Mouse (Mus musculus) limb, embryonic 10.5 days (tissue): Measurements from ENCODE around the gene Pex7. TPM values are rescaled to one million over a fixed set of nuclear protein-coding genes. Genes with fewer than 3 reads are reported as not detected.

Experiments
- DNase-seq: peaks from one replicate; pipeline ENCODE4 v3.0.0-alpha.2; 2017; ENCODE audit warnings: low spot score
- H3K27ac ChIP-seq: fragments of 300-500 bp; sonication (generic); 2 replicates; pipeline ENCODE4 v1.5.1; 2016; ENCODE audit warnings: mild to moderate bottlenecking
- H3K27me3 ChIP-seq: fragments of 300-500 bp; sonication (generic); 2 replicates; pipeline ENCODE4 v1.6.1; 2016; ENCODE audit warnings: low read depth, mild to moderate bottlenecking; ENCODE audit not compliant: poor library complexity, severe bottlenecking
- H3K36me3 ChIP-seq: fragments of 300-500 bp; sonication (generic); 2 replicates; pipeline ENCODE4 v1.6.1; 2016; ENCODE audit warnings: mild to moderate bottlenecking, moderate library complexity
- H3K4me1 ChIP-seq: fragments of 300-500 bp; sonication (generic); 2 replicates; pipeline ENCODE4 v1.6.1; 2016
- H3K4me3 ChIP-seq: fragments of 300-500 bp; sonication (generic); 2 replicates; pipeline ENCODE4 v1.5.1; 2016; ENCODE audit warnings: mild to moderate bottlenecking, moderate library complexity
- H3K9me3 ChIP-seq: fragments of 300-500 bp; sonication (generic); replicated peaks from 2 replicates; pipeline ENCODE4 v1.6.1; 2016; ENCODE audit warnings: mild to moderate bottlenecking
- WGBS: fragments of 180-500 bp; shearing (Covaris S2); methylation state at CpG from one replicate; pipeline ENCODE4 v1.1.7; 2016; 5-methylcytosine and 5-hydroxymethylcytosine counted together
- polyA plus RNA-seq: library from polyadenylated mRNA; unstranded; fragments of >200 nt; fragmentation: Nextera tagmentation; extraction: Ambion mirVana; gene quantifications from 2 replicates; pipeline ENCODE4 v1.2.1, GENCODE M21; 2016

Pex7 gene
- polyA plus RNA-seq, 1 experiment from 2014 or later, result 19.1 TPM

DNA sequence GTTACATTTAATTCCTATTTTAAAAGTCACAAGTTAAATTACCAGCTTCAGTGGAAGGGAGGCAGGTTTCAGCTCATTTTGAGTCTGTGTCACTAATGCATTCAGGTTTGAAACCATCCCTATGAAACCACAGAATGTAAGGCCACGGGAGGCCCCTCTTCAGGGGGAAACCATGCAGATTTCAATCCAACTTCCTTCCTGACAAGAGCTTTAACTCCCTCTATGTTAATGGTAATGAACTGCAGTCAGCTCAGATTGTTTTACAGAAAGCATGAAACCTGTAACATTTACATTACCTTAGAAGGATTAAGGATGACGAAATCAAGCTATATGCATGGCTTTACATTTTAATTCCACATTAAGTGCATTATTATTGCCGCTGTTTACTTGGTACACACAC is 15.8 kb downstream of the Pex7 start:
- Histone ChIP-seq H3K27me3 (no peaks in the 10 kb centered on the region), H3K36me3 (peaks cover 3% of the 10 kb centered on the region; the same call in 1 of the 2 replicates), H3K4me1 (no peaks in the 10 kb centered on the region), H3K27ac (no peak overlapping the region), H3K9me3 (no peaks in the 10 kb centered on the region), H3K4me3 (no peak overlapping the region)
- no peak for DNase-seq
- WGBS, result 72% methylated on average over 3 of the region's 3 CpGs

GRCm38 (mm10) chr10:19889908-19890307 is 17.6 kb downstream of the Pex7 start:
- DNase-seq, result no peak
- no peak overlapping the region for H3K4me3 ChIP-seq
- WGBS, result 92% methylated on average over 3 of the region's 3 CpGs

DNA sequence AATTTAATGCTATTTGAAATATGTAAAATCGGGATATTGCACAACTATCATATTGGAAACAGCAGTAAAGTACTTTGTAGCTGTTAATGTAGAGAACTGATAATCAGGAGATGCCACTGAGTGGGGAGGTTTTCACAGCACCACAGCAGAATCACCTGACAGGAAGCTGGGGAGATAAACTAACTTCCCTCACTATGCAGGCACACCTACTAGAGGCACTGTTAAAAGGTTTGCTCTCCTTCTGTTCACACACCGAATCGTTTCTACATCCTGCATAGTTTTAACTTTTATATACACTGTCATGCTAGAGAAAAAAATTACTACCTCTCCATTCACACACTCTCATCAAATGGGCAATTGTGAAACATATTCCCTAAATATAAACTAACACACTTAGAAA is 21.2 kb downstream of the Pex7 start:
- no peaks in the 10 kb centered on the region for H3K4me1 ChIP-seq
- H3K9me3 ChIP-seq, result no peaks in the 10 kb centered on the region
- H3K4me3 ChIP-seq, result no peak overlapping the region
- no peaks in the 10 kb centered on the region for H3K27me3 ChIP-seq
- peaks cover 6% of the 10 kb centered on the region; the same call in 1 of the 2 replicates for H3K36me3 ChIP-seq
- no peak overlapping the region for H3K27ac ChIP-seq
- no peak for DNase-seq
- WGBS, result 92% methylated on average over 3 of the region's 3 CpGs

More at GRCm38 (mm10) chr10:19889908-19890307, 17.6 kb downstream of the Pex7 start:
- H3K27ac ChIP-seq, result no peak overlapping the region
- no peaks in the 10 kb centered on the region for H3K27me3 ChIP-seq
- H3K36me3 ChIP-seq, result peaks cover 6% of the 10 kb centered on the region; the same call in 1 of the 2 replicates
- H3K9me3 ChIP-seq, result no peaks in the 10 kb centered on the region
- no peaks in the 10 kb centered on the region for H3K4me1 ChIP-seq

GRCm38 (mm10) chr10:19884409-19884808 is 23.1 kb downstream of the Pex7 start:
- no peaks in the 10 kb centered on the region for H3K27me3 ChIP-seq
- H3K4me1 ChIP-seq, result no peaks in the 10 kb centered on the region
- H3K9me3 ChIP-seq, result no peaks in the 10 kb centered on the region
- H3K27ac ChIP-seq, result no peak overlapping the region
- WGBS, result 73% methylated on average over 4 of the region's 4 CpGs
- DNase-seq, result no peak
- peaks cover 6% of the 10 kb centered on the region; the same call in 1 of the 2 replicates for H3K36me3 ChIP-seq
- no peak overlapping the region for H3K4me3 ChIP-seq

- WGBS, result 81% methylated on average over 3 of the region's 3 CpGs
- no peak for DNase-seq
- Histone ChIP-seq H3K4me3 (no peak overlapping the region), H3K36me3 (no peaks in the 10 kb centered on the region), H3K4me1 (no peaks in the 10 kb centered on the region), H3K9me3 (no peaks in the 10 kb centered on the region), H3K27me3 (no peaks in the 10 kb centered on the region), H3K27ac (no peak overlapping the region)
These were observed 27.1 kb downstream of the Pex7 start for GRCm38 (mm10) chr10:19880437-19880836.

DNA sequence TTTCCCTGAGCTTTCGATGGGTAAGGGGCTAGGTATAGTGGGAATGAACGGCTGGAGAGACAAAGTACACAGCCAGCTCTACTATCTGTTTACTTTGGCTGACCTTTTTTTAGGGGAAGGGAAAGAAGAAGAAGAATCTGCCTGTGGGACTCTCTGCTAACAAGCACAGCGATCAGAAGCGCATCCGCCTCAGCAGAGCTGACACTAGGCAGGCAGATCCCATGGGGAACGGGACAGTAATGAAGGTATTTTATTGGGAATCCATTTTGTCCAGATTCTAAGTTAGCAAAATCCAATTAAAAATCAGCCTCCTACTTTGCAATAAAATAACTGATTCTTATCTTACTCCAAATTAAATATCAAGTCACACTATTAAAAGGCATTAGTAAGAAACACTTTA is 28.3 kb downstream of the Pex7 start:
- Histone ChIP-seq H3K27ac (no peak overlapping the region), H3K4me1 (no peaks in the 10 kb centered on the region), H3K27me3 (no peaks in the 10 kb centered on the region), H3K9me3 (no peaks in the 10 kb centered on the region), H3K36me3 (no peaks in the 10 kb centered on the region), H3K4me3 (no peak overlapping the region)
- no peak for DNase-seq
- WGBS, result 82% methylated on average over 6 of the region's 6 CpGs

DNA sequence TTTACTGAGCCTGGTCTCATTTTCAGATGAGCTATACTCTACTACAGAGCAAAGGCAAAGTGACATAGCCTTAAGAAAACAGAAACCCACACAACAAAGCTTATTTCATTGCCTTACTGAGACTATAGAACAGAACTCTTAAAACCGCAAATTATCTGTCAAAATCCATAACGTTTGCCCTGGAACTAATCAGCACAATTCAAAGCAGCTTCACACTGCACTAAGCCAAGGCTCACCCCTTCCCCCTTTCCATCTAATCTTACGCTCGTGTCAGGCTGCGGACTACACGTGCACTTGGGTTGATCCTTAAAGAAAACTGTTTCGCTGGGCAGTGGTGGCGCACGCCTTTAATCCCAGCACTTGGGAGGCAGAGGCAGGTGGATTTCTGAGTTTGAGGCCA is 29.8 kb downstream of the Pex7 start:
- Histone ChIP-seq H3K36me3 (no peaks in the 10 kb centered on the region), H3K4me1 (no peaks in the 10 kb centered on the region), H3K27me3 (no peaks in the 10 kb centered on the region), H3K27ac (no peak overlapping the region), H3K4me3 (no peak overlapping the region), H3K9me3 (no peaks in the 10 kb centered on the region)
- no peak for DNase-seq
- WGBS, result 87% methylated on average over 9 of the region's 9 CpGs

DNA sequence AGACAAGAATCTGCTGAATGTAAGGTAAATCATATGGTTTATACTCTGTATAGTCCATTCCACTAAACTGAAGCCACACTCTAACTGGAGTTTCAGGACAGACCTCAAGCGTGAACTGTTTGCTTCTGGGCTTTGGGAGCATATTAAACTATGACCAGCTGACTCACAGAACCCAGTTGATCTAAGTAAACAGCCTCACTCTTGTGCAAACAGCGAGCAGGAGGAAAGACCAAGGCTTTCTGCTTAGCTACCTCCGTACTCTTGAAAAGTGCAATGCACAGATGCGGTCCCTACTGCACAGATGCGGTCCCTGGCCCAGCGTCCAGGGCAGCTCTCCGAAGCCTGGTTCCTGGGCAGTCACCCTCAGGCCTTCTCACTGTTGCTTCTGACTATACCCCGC is 30.2 kb downstream of the Pex7 start:
- no peaks in the 10 kb centered on the region for H3K4me1 ChIP-seq
- no peaks in the 10 kb centered on the region for H3K27me3 ChIP-seq
- no peaks in the 10 kb centered on the region for H3K9me3 ChIP-seq
- WGBS, result 91% methylated on average over 8 of the region's 8 CpGs
- H3K36me3 ChIP-seq, result no peaks in the 10 kb centered on the region
- no peak overlapping the region for H3K27ac ChIP-seq
- DNase-seq, result no peak
- no peak overlapping the region for H3K4me3 ChIP-seq

GRCm38 (mm10) chr10:19876669-19877068 is 30.8 kb downstream of the Pex7 start:
- 79% methylated on average over 7 of the region's 7 CpGs for WGBS
- Histone ChIP-seq H3K4me3 (no peak overlapping the region), H3K9me3 (no peaks in the 10 kb centered on the region), H3K27ac (no peak overlapping the region), H3K4me1 (no peaks in the 10 kb centered on the region), H3K27me3 (no peaks in the 10 kb centered on the region), H3K36me3 (no peaks in the 10 kb centered on the region)
- DNase-seq, result no peak

DNA sequence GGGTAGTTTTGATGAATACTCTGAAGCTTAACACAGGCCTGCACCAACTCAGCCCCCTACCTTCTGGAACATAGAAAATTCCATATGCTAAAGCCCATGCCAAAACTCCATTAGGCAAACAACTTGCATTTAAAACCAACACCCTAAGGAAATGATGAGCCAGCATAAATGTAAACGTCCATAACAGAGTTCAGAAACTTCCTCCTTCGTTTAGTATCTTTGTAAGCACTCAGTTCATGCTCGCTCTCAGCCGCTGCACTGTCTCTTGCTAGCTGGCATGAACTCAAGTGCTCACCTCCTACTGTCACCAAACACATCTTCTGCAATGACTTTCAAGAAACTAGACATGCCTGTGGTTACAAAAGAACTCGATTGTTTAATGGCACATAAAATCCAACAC is 32.1 kb downstream of the Pex7 start:
- H3K9me3 ChIP-seq, result no peaks in the 10 kb centered on the region
- no peak overlapping the region for H3K4me3 ChIP-seq
- no peak overlapping the region for H3K27ac ChIP-seq
- WGBS, result 91% methylated on average over 5 of the region's 5 CpGs
- DNase-seq, result no peak
- H3K4me1 ChIP-seq, result no peaks in the 10 kb centered on the region
- H3K27me3 ChIP-seq, result no peaks in the 10 kb centered on the region
- H3K36me3 ChIP-seq, result no peaks in the 10 kb centered on the region

DNA sequence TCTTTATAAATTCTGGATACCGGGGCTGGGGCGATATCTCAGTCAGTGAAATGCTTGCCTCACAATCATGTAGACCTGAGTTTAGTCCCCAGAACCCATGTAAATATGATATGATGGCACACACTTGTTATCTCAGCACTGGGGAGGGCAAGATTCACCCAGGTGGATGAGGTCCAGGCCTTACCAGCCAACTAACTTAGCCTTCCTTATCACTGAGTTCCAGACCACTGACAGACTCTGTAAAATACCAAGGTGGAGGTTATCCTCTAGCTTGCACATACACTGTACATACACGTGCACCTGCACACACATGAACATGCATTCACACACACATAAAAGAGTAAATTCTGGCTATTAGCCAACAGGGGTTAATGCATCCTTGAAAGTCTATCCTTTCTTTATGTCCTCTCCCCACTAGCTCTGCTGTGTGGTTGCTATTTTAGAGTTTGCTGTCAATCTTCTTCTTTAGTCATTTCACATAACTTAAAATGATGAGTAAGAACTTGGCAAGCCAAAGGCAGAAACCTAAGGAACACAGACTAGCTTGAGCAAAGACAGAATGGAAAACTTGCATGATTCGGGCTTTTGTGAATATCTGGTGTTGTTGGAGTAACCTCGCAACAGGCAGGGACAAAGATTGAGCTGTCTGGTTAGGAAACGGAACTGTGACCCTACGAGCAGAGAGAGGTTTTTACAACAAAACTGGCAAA is 51.7 kb downstream of the Pex7 start:
- H3K36me3 ChIP-seq, result no peaks in the 10 kb centered on the region
- no peaks in the 10 kb centered on the region for H3K9me3 ChIP-seq
- WGBS, result 88% methylated on average over 7 of the region's 7 CpGs
- peaks cover 19% of the 10 kb centered on the region for H3K4me1 ChIP-seq
- peaks cover 26% of the 10 kb centered on the region for H3K27me3 ChIP-seq
- H3K4me3 ChIP-seq, result no peak overlapping the region
- H3K27ac ChIP-seq, result no peak overlapping the region
- DNase-seq, result no peak

GRCm38 (mm10) chr10:19853609-19854008 is 53.9 kb downstream of the Pex7 start:
- Histone ChIP-seq H3K4me3 (no peak overlapping the region), H3K36me3 (no peaks in the 10 kb centered on the region), H3K9me3 (no peaks in the 10 kb centered on the region), H3K27ac (no peak overlapping the region), H3K27me3 (peaks cover 47% of the 10 kb centered on the region), H3K4me1 (peaks cover 39% of the 10 kb centered on the region)
- 53% methylated on average over 2 of the region's 2 CpGs for WGBS
- DNase-seq, result no peak

GRCm38 (mm10) chr10:19852776-19853175 is 54.7 kb downstream of the Pex7 start:
- WGBS, result 30% methylated on average over 6 of the region's 6 CpGs
- Histone ChIP-seq H3K36me3 (no peaks in the 10 kb centered on the region), H3K4me1 (peaks cover 39% of the 10 kb centered on the region), H3K9me3 (no peaks in the 10 kb centered on the region), H3K4me3 (no peak overlapping the region), H3K27ac (no peak overlapping the region), H3K27me3 (peaks cover 54% of the 10 kb centered on the region)
- DNase-seq, result no peak
